15 mouse cellular contexts compared by ENCODE assay signal in genomic region chr11:116806136-116807071, GRCm38 (mm10). TPM values are rescaled to one million over a fixed set of nuclear protein-coding genes. Genes with fewer than 3 reads are reported as not detected.
A peak's percentile ranks its signal among the peaks of the same experiment; 100 is the strongest.
DNase-seq lines count a peak whose midpoint lies in the region; ATAC-seq lines count a peak whose summit lies in the region.
"Had no signal": no experiment of that assay in that cellular context is flagged by ENCODE, and none has a peak within 500 bp of the region (broad histone marks: within the 10 kb centered on the region; RNA-seq: fewer than 3 reads in every experiment).

No protein-coding gene starts in this region.

- peak; percentile 67 to 82 for DNase-seq in heart, adult 18-20 months
- no peak for DNase-seq in heart, adult 8-10 months (ENCODE audit: low spot score)
- no peak for DNase-seq in heart, embryonic 10.5 days (ENCODE audit: low spot score)
- DNase-seq in liver, embryonic 11.5 days (ENCODE audit: low spot score): no peak
- DNase-seq in layer of hippocampus, adult 18-20 months (ENCODE audit: low spot score in 2 of 2): no peak
- DNase-seq: embryo, embryonic 11 days; retina, postnatal 1 day; thymus, postnatal 4 days had no signal

- WGBS in neural tube, embryonic 13.5 days: 78% methylated on average over 15 of the region's 15 CpGs
- WGBS in neural tube, embryonic 15.5 days: 69% methylated on average over 15 of the region's 15 CpGs
- 68% methylated on average over 15 of the region's 15 CpGs for WGBS in heart, embryonic 10.5 days
- 78% methylated on average over 15 of the region's 15 CpGs for WGBS in liver, embryonic 11.5 days

- H3K4me1 ChIP-seq in neural tube, embryonic 13.5 days (replicated peaks): peaks cover 42% of the 10 kb centered on the region
- peaks cover 33% of the 10 kb centered on the region for H3K4me1 ChIP-seq in neural tube, embryonic 15.5 days
- peaks cover 21% of the 10 kb centered on the region for H3K4me1 ChIP-seq in heart, embryonic 10.5 days
- H3K4me1 ChIP-seq in liver, embryonic 11.5 days (replicated peaks; ENCODE audit: control insufficient read depth, insufficient read depth, low read length): peaks cover 7% of the 10 kb centered on the region

- H3K36me3 ChIP-seq in neural tube, embryonic 13.5 days: no peaks in the 10 kb centered on the region
- no peaks in the 10 kb centered on the region for H3K36me3 ChIP-seq in neural tube, embryonic 15.5 days
- peaks cover 7% of the 10 kb centered on the region; the same call in 1 of the 2 replicates for H3K36me3 ChIP-seq in heart, embryonic 10.5 days
- no peaks in the 10 kb centered on the region for H3K36me3 ChIP-seq in liver, embryonic 11.5 days (ENCODE audit: control insufficient read depth, insufficient read depth, low read length)
- H3K36me3 ChIP-seq: hindbrain, embryonic 12.5 days had no signal

- H3K9me3 ChIP-seq in neural tube, embryonic 13.5 days: no peaks in the 10 kb centered on the region
- no peaks in the 10 kb centered on the region for H3K9me3 ChIP-seq in neural tube, embryonic 15.5 days (replicated peaks)
- H3K9me3 ChIP-seq in heart, embryonic 10.5 days: no peaks in the 10 kb centered on the region
- H3K9me3 ChIP-seq in liver, embryonic 11.5 days (ENCODE audit: control insufficient read depth, low read length): no peaks in the 10 kb centered on the region
- H3K9me3 ChIP-seq: hindbrain, embryonic 12.5 days; megakaryocyte, embryonic 14.5 days had no signal

- H3K27me3 ChIP-seq in neural tube, embryonic 13.5 days: no peaks in the 10 kb centered on the region
- H3K27me3 ChIP-seq in neural tube, embryonic 15.5 days (replicated peaks): no peaks in the 10 kb centered on the region
- peaks cover 12% of the 10 kb centered on the region for H3K27me3 ChIP-seq in heart, embryonic 10.5 days (ENCODE audit: insufficient read depth, poor library complexity, severe bottlenecking)
- H3K27me3 ChIP-seq in liver, embryonic 11.5 days (replicated peaks; ENCODE audit: control insufficient read depth, insufficient read depth, low read length): no peaks in the 10 kb centered on the region; the same call in 1 of the 2 replicates
- H3K27me3 ChIP-seq: hindbrain, embryonic 12.5 days had no signal

- no peak overlapping the region for H3K4me2 ChIP-seq in neural tube, embryonic 13.5 days
- H3K4me2 ChIP-seq in neural tube, embryonic 15.5 days: no peak overlapping the region
- H3K4me2 ChIP-seq in liver, embryonic 11.5 days: no peak overlapping the region
- H3K4me2 ChIP-seq: hindbrain, embryonic 12.5 days had no signal

- ATAC-seq in neural tube, embryonic 13.5 days (ENCODE audit: low read depth): no peak
- ATAC-seq in neural tube, embryonic 15.5 days (ENCODE audit: low FRiP score): no peak
- ATAC-seq in liver, embryonic 11.5 days (replicated peaks; ENCODE audit: low FRiP score): no peak

- H3K9ac ChIP-seq in neural tube, embryonic 13.5 days: 0 out of 2 replicates have a peak overlapping the region, but pooled peaks have one; percentile 45
- H3K9ac ChIP-seq in neural tube, embryonic 15.5 days (replicated peaks): no peak overlapping the region
- H3K9ac ChIP-seq in liver, embryonic 11.5 days (ENCODE audit: low read depth, low read length): no peak overlapping the region
- H3K9ac ChIP-seq: hindbrain, embryonic 12.5 days had no signal

- H3K4me3 ChIP-seq in neural tube, embryonic 13.5 days: no peak overlapping the region
- H3K4me3 ChIP-seq in neural tube, embryonic 15.5 days (replicated peaks): no peak overlapping the region
- no peak overlapping the region for H3K4me3 ChIP-seq in heart, embryonic 10.5 days
- H3K4me3 ChIP-seq in liver, embryonic 11.5 days (ENCODE audit: low read depth, low read length): no peak overlapping the region
- H3K4me3 ChIP-seq: hindbrain, embryonic 12.5 days; megakaryocyte, embryonic 14.5 days had no signal

- H3K27ac ChIP-seq in neural tube, embryonic 13.5 days (replicated peaks): peak overlapping the region; percentile 33; the same call in 1 of the 2 replicates
- no peak overlapping the region for H3K27ac ChIP-seq in neural tube, embryonic 15.5 days (replicated peaks)
- H3K27ac ChIP-seq in heart, embryonic 10.5 days: peak overlapping the region; percentile 67; the same call in 1 of the 2 replicates
- H3K27ac ChIP-seq in liver, embryonic 11.5 days (ENCODE audit: low read depth, low read length): no peak overlapping the region
- H3K27ac ChIP-seq: hindbrain, embryonic 12.5 days had no signal

RNA-seq across cellular contexts. Expression of gene Mxra7, which starts 21.4 kb away (rescaled TPM):
- total RNA-seq in heart, adult 18-20 months (2021): 10 to 100 TPM; 14.8 to 18.7 TPM
- total RNA-seq in heart, adult 8-10 months (2022): 10 to 100 TPM; 14.2 to 20.8 (median 18.2) TPM
- polyA plus RNA-seq in neural tube, embryonic 13.5 days (2015; fragmentation: Nextera tagmentation; extraction: Ambion mirVana): 59.4 and 62.0 TPM in 2 replicates
- 38.2 and 43.2 TPM in 2 replicates for polyA plus RNA-seq in neural tube, embryonic 15.5 days (2015; fragmentation: Nextera tagmentation; extraction: Ambion mirVana)
- polyA plus RNA-seq in heart, embryonic 10.5 days (2016; fragmentation: Nextera tagmentation; extraction: Ambion mirVana): 13.2 and 17.9 TPM in 2 replicates
- polyA plus RNA-seq in liver, embryonic 11.5 days (2014; fragmentation: Nextera tagmentation; extraction: Ambion mirVana): 8.4 and 9.3 TPM in 2 replicates
- 10 to 100 TPM; 21.1 to 21.5 TPM for total RNA-seq in layer of hippocampus, adult 18-20 months (2021)

RNA-seq across cellular contexts. Expression of gene St6galnac1, which starts 31.1 kb away (rescaled TPM):
- not detected for total RNA-seq in heart, adult 18-20 months (2021)
- total RNA-seq in heart, adult 8-10 months (2022): not detected
- not detected in 2 replicates for polyA plus RNA-seq in neural tube, embryonic 13.5 days (2015; fragmentation: Nextera tagmentation; extraction: Ambion mirVana)
- not detected in 2 replicates for polyA plus RNA-seq in neural tube, embryonic 15.5 days (2015; fragmentation: Nextera tagmentation; extraction: Ambion mirVana)
- polyA plus RNA-seq in heart, embryonic 10.5 days (2016; fragmentation: Nextera tagmentation; extraction: Ambion mirVana): not detected in 2 replicates
- not detected in 2 replicates for polyA plus RNA-seq in liver, embryonic 11.5 days (2014; fragmentation: Nextera tagmentation; extraction: Ambion mirVana)
- not detected for total RNA-seq in layer of hippocampus, adult 18-20 months (2021)
- total RNA-seq: ES-E14; left cerebral cortex, postnatal 14 days had no signal
- polyA plus RNA-seq: hindbrain, embryonic 12.5 days; liver, embryonic 16.5 days had no signal

RNA-seq across cellular contexts. Expression of gene Mettl23, which starts 36.7 kb away (rescaled TPM):
- total RNA-seq in heart, adult 18-20 months (2021): 10 to 100 TPM; 38.3 to 46.4 TPM
- 10 to 100 TPM; 36.9 to 38.6 (median 38.1) TPM for total RNA-seq in heart, adult 8-10 months (2022)
- polyA plus RNA-seq in neural tube, embryonic 13.5 days (2015; fragmentation: Nextera tagmentation; extraction: Ambion mirVana): 71.8 and 76.7 TPM in 2 replicates
- polyA plus RNA-seq in neural tube, embryonic 15.5 days (2015; fragmentation: Nextera tagmentation; extraction: Ambion mirVana): 64.7 and 66.7 TPM in 2 replicates
- polyA plus RNA-seq in heart, embryonic 10.5 days (2016; fragmentation: Nextera tagmentation; extraction: Ambion mirVana): 58.9 and 66.9 TPM in 2 replicates
- 65.1 and 73.9 TPM in 2 replicates for polyA plus RNA-seq in liver, embryonic 11.5 days (2014; fragmentation: Nextera tagmentation; extraction: Ambion mirVana)
- total RNA-seq in layer of hippocampus, adult 18-20 months (2021): 10 to 100 TPM; 25.7 to 27.4 TPM

RNA-seq across cellular contexts. Expression of gene Jmjd6, which starts 36.8 kb away (rescaled TPM):
- 10 to 100 TPM; 37.5 to 42.3 TPM for total RNA-seq in heart, adult 18-20 months (2021)
- total RNA-seq in heart, adult 8-10 months (2022): 10 to 100 TPM; 28.5 to 39.4 (median 35.9) TPM
- 75.3 and 81.2 TPM in 2 replicates for polyA plus RNA-seq in neural tube, embryonic 13.5 days (2015; fragmentation: Nextera tagmentation; extraction: Ambion mirVana)
- 63.2 and 68.6 TPM in 2 replicates for polyA plus RNA-seq in neural tube, embryonic 15.5 days (2015; fragmentation: Nextera tagmentation; extraction: Ambion mirVana)
- 89.1 and 114 TPM in 2 replicates for polyA plus RNA-seq in heart, embryonic 10.5 days (2016; fragmentation: Nextera tagmentation; extraction: Ambion mirVana)
- polyA plus RNA-seq in liver, embryonic 11.5 days (2014; fragmentation: Nextera tagmentation; extraction: Ambion mirVana): 93.1 and 102 TPM in 2 replicates
- 10 to 100 TPM; 38.3 to 39.9 TPM for total RNA-seq in layer of hippocampus, adult 18-20 months (2021)

RNA-seq across cellular contexts. Expression of gene Mfsd11, which starts 45.8 kb away (rescaled TPM):
- total RNA-seq in heart, adult 18-20 months (2021): 10 to 100 TPM; 30.7 to 33.7 TPM
- total RNA-seq in heart, adult 8-10 months (2022): 10 to 100 TPM; 27.3 to 33.6 (median 29.7) TPM
- polyA plus RNA-seq in neural tube, embryonic 13.5 days (2015; fragmentation: Nextera tagmentation; extraction: Ambion mirVana): 42.9 and 47.3 TPM in 2 replicates
- 43.5 and 51.6 TPM in 2 replicates for polyA plus RNA-seq in neural tube, embryonic 15.5 days (2015; fragmentation: Nextera tagmentation; extraction: Ambion mirVana)
- 27.0 and 27.1 TPM in 2 replicates for polyA plus RNA-seq in heart, embryonic 10.5 days (2016; fragmentation: Nextera tagmentation; extraction: Ambion mirVana)
- polyA plus RNA-seq in liver, embryonic 11.5 days (2014; fragmentation: Nextera tagmentation; extraction: Ambion mirVana): 21.4 and 23.9 TPM in 2 replicates
- 10 to 100 TPM; 36.3 to 39.1 TPM for total RNA-seq in layer of hippocampus, adult 18-20 months (2021)

Comparison
In these comparisons a context has a peak if more than half of its experiments do, and no peak if none do; other contexts are left out.
1. DNase-seq: peak in heart, adult 18-20 months (2 of 2); none in heart, adult 8-10 months (single experiment), heart, embryonic 10.5 days (single experiment), liver, embryonic 11.5 days (single experiment) and layer of hippocampus, adult 18-20 months (0 of 2).
2. H3K27ac ChIP-seq: peak in neural tube, embryonic 13.5 days (single experiment) and heart, embryonic 10.5 days (single experiment); none in neural tube, embryonic 15.5 days (single experiment) and liver, embryonic 11.5 days (single experiment).